Mouse (Mus musculus): ENCODE results near the gene Lce1a2.
"Not testable (repeated sequence)": the region's sequence is repeated elsewhere in the genome, so short reads cannot be mapped to it uniquely, and the experiment has no call there.

Gene Lce1a2

DNA sequence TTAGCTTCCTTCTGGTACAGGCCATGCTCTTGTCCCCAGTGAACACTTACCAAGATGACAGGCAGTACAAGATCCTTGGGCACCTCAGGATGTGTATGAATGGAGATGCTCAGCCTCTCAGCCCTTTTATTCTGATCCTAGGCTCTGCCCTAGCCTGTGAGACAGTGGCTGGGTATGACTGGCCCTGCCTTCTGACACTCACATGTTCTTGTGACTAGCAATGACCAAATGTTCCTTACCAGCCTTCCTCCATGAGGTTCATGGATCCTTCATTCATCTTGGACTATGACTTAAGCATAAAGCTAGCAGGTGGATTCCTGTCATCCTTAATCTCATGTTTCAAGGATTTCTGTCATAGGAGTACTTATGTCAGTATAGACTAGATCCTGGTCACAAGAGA, at the start of gene Lce1a2:
Gene Lce1a2 (minus strand): TSS at position 101 of the 400 bp plus-strand sequence.
- DNase-seq (ENCODE audit: low spot score): no peak

DNA sequence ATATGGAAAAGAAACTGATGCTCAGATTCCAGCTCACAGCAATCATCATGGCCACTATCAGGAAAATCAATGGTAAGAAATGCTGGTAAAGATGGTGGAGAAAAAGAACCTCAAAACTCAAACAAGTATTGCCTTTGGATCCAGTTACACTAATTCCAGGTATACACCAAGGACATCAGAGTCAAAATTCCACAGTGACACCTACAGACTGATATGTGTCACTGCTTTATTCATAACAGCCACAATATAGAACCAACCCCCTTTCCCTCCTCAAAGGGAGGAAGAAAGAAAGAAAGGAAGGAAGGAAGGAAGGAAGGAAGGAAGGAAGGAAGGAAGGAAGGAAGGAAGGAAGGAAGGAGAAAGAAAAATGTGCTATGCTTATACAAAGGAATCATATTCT, 45.0 kb upstream of the Lce1a2 start:
- DNase-seq (ENCODE audit: low spot score): peak; percentile 4

DNA sequence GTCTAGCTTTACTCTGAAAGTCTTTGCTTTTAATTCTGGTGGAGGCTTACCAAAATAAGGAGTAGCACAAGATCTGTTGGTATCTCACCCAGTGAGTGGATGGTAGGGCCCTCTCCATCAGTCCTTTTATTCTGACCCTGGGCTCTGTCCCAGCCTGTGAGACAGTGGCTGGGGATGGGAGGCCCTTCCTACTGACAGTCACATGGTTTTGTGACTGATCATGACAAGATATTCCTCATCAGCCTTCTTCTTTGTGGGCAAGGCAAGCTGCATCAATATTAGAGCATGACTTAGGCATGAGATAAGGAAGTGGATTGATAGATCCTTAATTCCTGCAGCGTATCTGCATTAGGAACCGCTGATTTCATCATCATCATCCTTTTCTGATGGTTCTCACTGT, 38.9 kb upstream of the Lce1a2 start, which contains the start of gene Lce1e:
Gene Lce1e (minus strand): TSS at position 101 of the 400 bp plus-strand sequence.
- DNase-seq (ENCODE audit: low spot score): no peak

DNA sequence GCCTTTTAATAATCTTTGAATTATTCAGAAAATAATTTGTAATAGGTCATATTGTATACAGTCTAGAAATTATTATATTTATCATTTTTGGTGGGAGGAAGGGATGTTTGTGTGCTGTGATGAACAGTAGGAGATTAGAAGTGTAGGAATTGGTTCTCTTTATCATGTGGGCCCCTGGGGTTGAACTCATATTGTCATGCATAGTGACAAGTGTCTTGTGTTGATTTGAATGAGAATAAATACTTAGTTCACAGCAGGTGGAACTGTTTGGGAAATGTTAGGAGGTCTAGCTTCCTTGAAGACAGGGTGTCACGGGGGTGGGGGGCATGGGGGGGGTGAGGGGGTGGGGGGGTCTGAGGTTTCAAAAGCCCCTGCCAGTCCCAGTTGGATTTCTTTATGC, 24.5 kb upstream of the Lce1a2 start:
- DNase-seq (ENCODE audit: low spot score): no peak

DNA sequence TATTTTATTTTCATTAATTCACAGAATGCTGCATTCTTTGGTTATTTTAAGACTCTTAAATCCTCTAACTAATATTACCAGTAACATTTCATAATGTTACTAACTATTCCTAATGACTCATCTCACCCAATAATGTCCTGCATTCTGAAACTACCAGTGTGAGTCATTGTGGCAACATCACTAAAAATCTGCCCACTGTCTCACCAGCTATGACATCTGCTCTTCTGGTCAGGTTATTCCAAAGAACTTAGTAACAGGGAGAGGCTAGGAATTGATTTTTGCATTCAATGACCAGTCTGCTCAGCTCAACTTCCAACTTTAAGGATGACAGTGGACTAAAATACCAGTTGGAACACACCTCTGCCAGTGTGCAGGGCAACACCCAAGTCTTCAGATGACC, 21.6 kb upstream of the Lce1a2 start:
- DNase-seq (ENCODE audit: low spot score): no peak

DNA sequence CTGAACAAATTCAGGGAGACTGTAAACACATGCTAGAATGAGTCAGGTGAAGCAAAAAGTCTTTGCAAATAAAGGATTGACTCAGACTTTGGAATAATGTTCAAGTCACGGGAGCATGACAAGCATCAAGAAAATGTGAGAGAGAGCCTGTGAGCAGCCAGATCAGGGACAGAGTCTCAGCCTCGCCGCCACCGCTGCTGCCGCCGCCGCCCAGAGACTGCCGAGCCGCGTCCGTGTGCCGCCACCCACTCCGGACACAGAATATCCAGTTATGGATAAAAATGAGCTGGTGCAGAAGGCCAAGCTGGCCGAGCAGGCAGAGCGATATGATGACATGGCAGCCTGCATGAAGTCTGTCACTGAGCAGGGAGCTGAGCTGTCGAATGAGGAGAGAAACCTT, 19.0 kb upstream of the Lce1a2 start:
- DNase-seq (ENCODE audit: low spot score): not testable (repeated sequence)

DNA sequence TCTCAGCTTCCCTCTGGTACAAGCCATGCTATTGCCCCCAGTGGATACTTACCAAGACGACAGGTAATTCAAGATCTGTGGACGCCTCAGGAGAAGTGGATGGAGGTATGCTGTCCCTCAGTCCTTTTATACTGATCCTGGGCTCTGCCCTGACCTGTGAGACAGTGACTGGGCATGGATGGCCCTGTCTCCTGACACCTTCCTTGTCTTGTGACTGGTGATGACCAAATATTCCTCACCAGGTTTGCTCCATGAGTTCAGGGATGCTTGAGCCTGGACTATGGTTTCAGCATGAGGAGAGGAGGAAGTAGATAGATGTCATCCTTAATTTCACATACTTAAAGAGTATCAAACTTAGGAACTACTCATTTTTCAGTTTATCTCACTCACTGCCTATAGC, 17.0 kb upstream of the Lce1a2 start, which contains the start of gene Lce1d:
Gene Lce1d (minus strand): TSS at position 101 of the 400 bp plus-strand sequence.
- no peak for DNase-seq (ENCODE audit: low spot score)

DNA sequence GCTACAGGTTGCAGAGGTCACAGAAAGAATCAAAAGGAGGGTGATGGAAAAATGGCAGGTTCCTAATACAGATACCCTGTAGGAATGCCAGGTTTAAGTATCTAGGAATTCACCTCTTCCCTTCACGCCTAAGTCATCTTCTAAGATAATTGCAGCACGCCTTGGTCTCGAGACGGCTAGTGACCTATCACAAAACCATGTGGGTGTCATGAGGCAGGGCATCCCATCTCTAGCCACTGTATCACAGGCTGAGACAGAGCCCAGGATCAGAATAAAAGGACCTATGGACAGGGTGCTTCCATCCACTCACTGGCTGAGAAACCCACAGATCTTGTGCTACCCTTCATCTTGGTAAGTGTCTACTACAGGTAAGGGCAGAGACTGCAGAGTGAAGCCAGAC, 8.8 kb upstream of the Lce1a2 start, which contains the start of gene Lce1c:
Gene Lce1c (plus strand): TSS at position 301 of the 400 bp plus-strand sequence.
- DNase-seq (ENCODE audit: low spot score): no peak

DNA sequence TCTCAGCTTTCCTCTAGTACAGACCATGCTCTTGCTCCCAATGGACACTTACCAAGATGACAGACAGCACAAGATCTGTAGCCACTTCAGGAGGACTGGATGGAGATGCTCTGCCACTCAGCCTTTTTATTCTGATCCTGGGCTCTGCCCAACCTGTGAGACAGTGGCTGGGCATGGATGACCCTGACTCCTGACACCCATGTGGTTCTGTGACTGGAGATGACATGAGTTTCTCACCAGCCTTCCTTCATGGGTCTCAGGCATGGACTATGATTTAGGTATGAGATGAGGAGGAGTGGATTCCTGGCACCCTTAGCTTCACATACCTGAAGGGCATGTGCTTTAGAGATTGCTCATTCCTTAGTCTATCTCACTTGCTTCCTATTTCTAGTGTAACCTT, 13.3 kb downstream of the Lce1a2 start, which contains the start of gene Lce1b:
Gene Lce1b (minus strand): TSS at position 101 of the 400 bp plus-strand sequence.
- DNase-seq (ENCODE audit: low spot score): no peak

DNA sequence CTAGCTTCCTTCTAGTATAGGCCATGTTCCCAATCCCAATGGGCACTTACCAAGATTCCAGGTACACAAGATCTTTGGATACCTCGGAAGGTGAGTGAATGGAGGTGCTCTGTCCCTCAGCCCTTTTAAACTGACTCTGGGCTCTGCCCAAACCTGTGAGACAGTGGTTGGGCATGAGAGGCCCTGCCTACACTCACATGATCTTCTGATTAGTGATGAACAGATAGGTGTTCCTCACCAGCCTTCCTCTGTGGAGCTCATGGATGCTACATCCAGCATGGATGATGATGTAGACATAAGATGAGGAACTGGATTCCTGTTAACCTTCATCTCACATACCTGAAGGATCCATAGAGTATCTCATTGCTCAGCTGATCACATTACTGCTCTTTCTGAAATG, 21.9 kb downstream of the Lce1a2 start, which contains the start of gene Lce1a1:
Gene Lce1a1 (minus strand): TSS at position 101 of the 400 bp plus-strand sequence.
- DNase-seq (ENCODE audit: low spot score): no peak

DNA sequence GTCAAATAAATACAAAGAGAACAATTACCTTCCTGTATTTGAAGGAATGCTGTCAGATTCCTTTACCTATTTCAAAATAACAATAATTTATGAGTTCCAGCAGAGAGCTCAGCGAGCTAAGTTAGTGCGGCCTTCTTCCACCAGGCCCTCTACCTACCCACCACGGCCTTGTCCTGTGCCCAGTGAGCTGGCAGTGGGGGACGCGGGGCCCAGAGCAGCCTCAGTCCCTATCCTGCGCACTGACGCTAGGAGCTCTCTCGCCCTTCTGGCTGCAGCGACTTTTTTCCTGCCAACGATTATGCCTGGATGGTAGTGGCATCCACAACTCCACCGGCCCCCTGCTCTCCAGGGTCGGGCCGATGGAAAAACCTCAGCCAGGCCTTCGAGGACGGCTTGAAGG, 30.3 kb downstream of the Lce1a2 start:
- DNase-seq (ENCODE audit: low spot score): no peak

DNA sequence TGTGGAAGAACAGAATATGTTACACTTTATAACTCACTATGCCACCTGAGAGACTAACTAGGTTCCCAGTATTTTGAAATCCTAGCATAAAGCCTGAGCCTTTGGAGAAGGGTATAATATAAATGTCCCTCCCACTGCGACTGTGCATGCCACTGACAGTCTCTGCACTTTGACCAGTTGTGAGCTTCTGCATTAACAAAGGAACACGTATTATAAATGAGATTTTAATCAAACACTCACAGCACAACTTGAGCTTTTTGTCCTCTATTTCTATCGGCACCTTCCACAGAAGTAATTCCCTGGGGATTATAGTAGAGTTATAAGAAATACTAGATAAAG, 31.5 kb downstream of the Lce1a2 start:
- DNase-seq (ENCODE audit: low spot score): no peak

DNA sequence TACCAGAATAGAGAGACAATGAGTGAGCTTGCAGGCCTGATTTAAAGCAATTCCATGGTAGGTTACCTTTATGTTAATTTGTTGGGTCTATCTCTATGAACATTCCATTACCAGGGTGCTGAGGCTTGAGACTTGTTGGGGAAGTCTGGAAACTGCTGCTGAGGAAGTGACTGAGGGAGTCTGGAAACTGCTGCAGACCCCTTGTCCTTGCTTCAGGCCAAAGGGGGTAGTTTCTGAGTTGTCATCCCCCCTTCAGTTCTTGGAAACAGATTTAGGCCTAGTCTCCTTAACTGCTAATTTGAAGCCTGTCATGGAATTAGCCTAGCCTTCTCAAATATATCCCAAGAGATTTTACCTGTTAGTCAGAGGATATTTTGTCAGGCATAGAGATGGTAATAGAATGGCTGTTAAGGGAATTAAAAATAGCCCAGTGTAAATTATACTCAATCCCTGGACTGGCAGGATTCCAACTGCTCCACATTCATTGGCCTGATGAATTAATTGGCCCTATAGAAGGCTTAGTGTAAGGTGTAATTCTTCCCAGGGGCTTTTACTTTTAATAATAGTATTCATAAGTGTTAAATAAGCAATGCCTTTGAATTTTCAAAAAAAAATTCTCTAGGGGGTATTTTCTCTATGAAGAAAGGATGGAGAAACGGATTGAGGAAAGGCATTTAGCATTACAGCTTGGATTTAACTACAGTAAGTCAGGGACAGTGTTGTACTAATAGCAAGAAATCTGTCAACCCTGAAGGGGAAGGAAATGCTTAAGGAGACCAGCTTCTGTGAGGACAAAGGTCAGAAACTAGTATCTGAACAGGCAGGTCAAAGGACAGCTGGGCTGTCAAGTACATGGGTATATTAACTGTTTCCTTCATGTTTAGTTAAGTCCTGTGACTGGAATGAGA, 32.1 kb downstream of the Lce1a2 start:
- DNase-seq (ENCODE audit: low spot score): no peak

DNA sequence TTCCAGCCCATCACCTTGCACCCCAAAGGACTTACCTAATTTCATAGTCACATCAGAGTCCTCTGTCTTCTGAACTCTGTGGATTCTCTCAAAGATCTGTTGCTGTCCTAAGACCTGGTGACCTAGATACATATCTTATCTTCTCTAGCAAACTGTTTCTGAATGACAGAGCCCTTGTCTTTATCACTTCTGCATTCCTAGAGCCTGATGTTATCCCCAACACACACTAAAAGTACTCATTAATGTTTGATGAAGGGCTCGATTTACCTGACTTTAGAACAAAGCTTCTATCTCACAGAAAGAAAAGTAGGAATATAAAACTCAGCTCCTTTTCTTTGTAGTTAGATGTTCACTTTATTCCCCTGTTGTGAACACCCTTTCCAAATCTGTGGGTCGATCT, 48.6 kb downstream of the Lce1a2 start, which contains the start of gene Lce6a:
Gene Lce6a (minus strand): TSS at position 101 of the 400 bp plus-strand sequence.
- DNase-seq (ENCODE audit: low spot score): no peak
